Mouse (Mus musculus): ENCODE results near the gene Atcay. TPM values are rescaled to one million over a fixed set of nuclear protein-coding genes. Genes with fewer than 3 reads are reported as not detected.
A peak's percentile ranks its signal among the peaks of the same experiment; 100 is the strongest.

The Atcay gene
- polyA plus RNA-seq, 1 experiment from 2014 or later, result not detected

DNA sequence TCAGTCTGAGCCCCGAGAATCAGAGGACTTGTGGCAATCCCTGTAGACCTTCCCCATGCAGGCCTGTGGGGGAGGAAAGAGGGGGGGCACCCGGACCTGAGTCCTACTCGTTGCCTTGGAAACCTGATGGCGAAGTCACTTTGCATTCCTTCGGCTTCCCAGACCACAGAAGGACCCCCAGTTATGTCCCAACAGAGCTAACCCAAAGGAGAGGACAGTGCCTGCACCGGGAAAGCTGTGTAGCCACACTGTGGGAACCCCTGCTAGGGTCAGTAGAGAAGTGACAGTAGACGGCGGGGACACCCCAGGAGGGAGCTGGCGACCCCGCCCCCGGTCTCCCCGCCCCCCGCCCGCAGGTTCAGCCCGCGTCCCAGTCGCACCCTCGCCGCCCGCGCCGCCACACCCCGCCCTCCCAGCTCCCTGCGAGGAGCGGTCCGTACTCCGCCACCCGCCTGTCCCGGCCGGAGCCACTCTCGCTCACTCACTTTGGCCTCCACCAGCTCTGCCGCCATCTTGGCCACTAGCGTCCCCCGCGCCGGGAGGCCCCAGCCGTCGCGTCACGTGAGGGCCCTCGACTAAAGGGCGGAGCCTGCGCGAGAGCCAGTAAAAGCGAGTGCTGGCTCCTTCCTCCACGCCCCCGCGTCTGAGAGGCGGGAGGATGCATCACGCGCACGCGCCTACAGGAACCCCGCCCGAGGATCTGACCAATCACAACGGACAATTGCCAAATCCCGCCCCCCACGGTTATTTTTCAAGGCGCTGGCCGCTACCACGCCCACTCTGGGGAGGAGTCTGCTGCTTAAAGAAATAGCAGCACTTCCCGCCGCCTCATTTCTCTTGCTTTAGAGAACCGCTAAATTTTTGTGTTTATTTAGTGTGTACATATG is 63.2 kb downstream of the Atcay start, which contains the start of gene Pias4:
Gene Pias4 (minus strand): TSS at position 724 of the 887 bp plus-strand sequence.
- WGBS, result under 1% methylated on average over 64 of the region's 64 CpGs
- Histone ChIP-seq H3K4me2 (peak within 1 kb of the TSS; percentile 93), H3K27me3 (replicated peaks; ENCODE audit: control insufficient read depth, insufficient read depth, low read length) (no peaks in the 10 kb centered on the region), H3K4me1 (replicated peaks; ENCODE audit: control insufficient read depth, insufficient read depth, low read length) (peaks cover 19% of the 10 kb centered on the region), H3K9ac (ENCODE audit: low read depth, low read length) (peak within 1 kb of the TSS; percentile 87), H3K4me3 (ENCODE audit: low read depth, low read length) (peak within 1 kb of the TSS; percentile 92), H3K27ac (ENCODE audit: low read depth, low read length) (peak within 1 kb of the TSS; percentile 96), H3K9me3 (ENCODE audit: control insufficient read depth, low read length) (no peaks in the 10 kb centered on the region), H3K36me3 (ENCODE audit: control insufficient read depth, insufficient read depth, low read length) (peaks cover 13% of the 10 kb centered on the region)
- ATAC-seq (replicated peaks; ENCODE audit: low FRiP score) (peak; percentile 88), DNase-seq (ENCODE audit: low spot score) (peak; percentile 99)

DNA sequence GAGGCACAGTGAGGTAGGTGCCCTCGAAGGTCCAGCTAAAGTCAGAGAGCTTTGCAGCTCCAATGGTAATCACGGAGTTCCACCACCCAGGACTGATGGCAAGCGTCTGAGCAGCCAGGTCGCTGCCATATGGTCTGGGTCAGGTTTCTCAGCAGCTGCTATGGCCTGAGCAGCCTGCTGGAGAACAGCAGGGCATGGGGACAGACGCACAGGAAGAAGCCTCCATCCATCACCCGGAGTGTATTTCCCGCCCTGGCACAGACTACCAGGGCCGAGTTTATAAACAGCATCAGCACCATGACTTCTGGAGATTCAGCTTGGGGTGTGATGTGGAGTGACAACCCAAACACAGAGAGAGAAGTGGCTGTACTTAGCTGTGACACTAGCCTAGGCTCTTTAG is 65.5 kb downstream of the Atcay start:
- 76% methylated on average over 8 of the region's 8 CpGs for WGBS
- Histone ChIP-seq H3K9ac (ENCODE audit: low read depth, low read length) (0 out of 2 replicates have a peak overlapping the region, but pooled peaks have one; percentile 30), H3K9me3 (ENCODE audit: control insufficient read depth, low read length) (no peaks in the 10 kb centered on the region), H3K27me3 (replicated peaks; ENCODE audit: control insufficient read depth, insufficient read depth, low read length) (no peaks in the 10 kb centered on the region), H3K27ac (ENCODE audit: low read depth, low read length) (no peak overlapping the region), H3K36me3 (ENCODE audit: control insufficient read depth, insufficient read depth, low read length) (peaks cover 25% of the 10 kb centered on the region), H3K4me2 (no peak overlapping the region), H3K4me3 (ENCODE audit: low read depth, low read length) (no peak overlapping the region), H3K4me1 (replicated peaks; ENCODE audit: control insufficient read depth, insufficient read depth, low read length) (peaks cover 26% of the 10 kb centered on the region)
- ATAC-seq (replicated peaks; ENCODE audit: low FRiP score), result no peak
- no peak for DNase-seq (ENCODE audit: low spot score)

DNA sequence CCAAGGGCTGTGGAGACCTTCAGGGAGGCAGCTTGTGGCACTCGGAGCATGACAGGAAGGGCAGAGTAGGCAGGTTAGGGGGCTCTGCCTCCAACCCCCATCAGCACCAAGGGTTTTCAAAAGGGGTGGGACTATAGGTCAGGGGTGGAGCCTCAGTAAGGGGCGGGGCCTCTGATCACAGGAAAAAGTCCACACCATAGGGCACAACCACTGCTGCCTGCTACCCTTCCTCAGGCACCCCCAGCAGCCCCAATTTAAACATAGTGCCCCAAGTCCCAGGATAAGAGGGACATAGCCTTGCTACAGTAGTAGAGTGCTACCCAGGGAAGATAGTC is 68.3 kb downstream of the Atcay start:
- peaks cover 18% of the 10 kb centered on the region for H3K4me1 ChIP-seq (replicated peaks; ENCODE audit: control insufficient read depth, insufficient read depth, low read length)

DNA sequence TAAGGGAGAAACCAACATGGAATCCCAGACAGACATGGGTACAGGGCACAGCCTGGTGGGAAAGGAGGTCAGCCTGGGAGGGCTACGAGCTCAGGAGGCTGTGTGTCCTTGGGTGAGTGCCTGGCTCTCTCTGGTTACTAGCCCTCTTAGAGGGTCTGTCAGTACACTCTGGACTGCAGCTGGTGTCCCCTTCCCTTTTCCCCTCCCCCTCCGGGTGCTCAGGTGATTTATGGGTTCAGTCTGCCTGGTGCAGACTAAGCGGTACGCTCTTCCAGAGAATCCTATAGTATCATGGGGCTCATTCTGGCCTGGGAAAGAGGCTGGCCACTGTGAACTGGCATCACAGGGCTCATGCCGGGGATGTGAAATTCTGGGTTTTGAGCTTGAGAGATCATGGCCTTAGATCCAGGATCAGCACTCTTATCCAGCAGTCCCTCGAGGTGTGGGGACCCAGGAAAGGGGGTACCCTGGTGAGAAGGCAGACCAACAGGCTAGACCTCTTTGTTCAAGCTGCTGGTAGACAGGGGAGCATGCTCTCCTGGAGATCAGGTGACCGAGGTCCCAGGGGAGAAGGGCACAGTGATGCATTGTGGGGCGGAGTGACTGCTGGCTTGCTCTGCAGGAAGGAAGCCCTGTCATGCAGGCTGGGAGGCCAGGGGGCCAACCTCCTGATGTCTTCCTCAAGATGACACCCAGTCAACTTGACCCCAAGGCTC is 68.9 kb downstream of the Atcay start:
- peaks cover 46% of the 10 kb centered on the region for H3K36me3 ChIP-seq (ENCODE audit: control insufficient read depth, insufficient read depth, low read length)
- H3K4me3 ChIP-seq (ENCODE audit: low read depth, low read length), result no peak overlapping the region
- H3K4me2 ChIP-seq, result peak overlapping the region; percentile 32; the same call in 1 of the 2 replicates
- no peak overlapping the region for H3K27ac ChIP-seq (ENCODE audit: low read depth, low read length)
- H3K9ac ChIP-seq (ENCODE audit: low read depth, low read length), result no peak overlapping the region
- 0 out of 2 replicates have a peak, but pooled peaks have one; percentile 5 for ATAC-seq (replicated peaks; ENCODE audit: low FRiP score)
- no peaks in the 10 kb centered on the region for H3K9me3 ChIP-seq (ENCODE audit: control insufficient read depth, low read length)
- H3K27me3 ChIP-seq (replicated peaks; ENCODE audit: control insufficient read depth, insufficient read depth, low read length), result no peaks in the 10 kb centered on the region
- H3K4me1 ChIP-seq (replicated peaks; ENCODE audit: control insufficient read depth, insufficient read depth, low read length), result peaks cover 15% of the 10 kb centered on the region
- no peak for DNase-seq (ENCODE audit: low spot score)
- WGBS, result 79% methylated on average over 8 of the region's 8 CpGs

More for the DNA sequence above, 68.3 kb downstream of the Atcay start:
- Histone ChIP-seq H3K27me3 (replicated peaks; ENCODE audit: control insufficient read depth, insufficient read depth, low read length) (no peaks in the 10 kb centered on the region), H3K4me2 (peak overlapping the region; percentile 32; the same call in 1 of the 2 replicates), H3K36me3 (ENCODE audit: control insufficient read depth, insufficient read depth, low read length) (peaks cover 41% of the 10 kb centered on the region), H3K9ac (ENCODE audit: low read depth, low read length) (no peak overlapping the region), H3K9me3 (ENCODE audit: control insufficient read depth, low read length) (no peaks in the 10 kb centered on the region), H3K4me3 (ENCODE audit: low read depth, low read length) (no peak overlapping the region), H3K27ac (ENCODE audit: low read depth, low read length) (no peak overlapping the region)
- WGBS, result 31% methylated on average over 2 of the region's 2 CpGs
- 0 out of 2 replicates have a peak, but pooled peaks have one; percentile 30 for ATAC-seq (replicated peaks; ENCODE audit: low FRiP score)
- DNase-seq (ENCODE audit: low spot score), result no peak

DNA sequence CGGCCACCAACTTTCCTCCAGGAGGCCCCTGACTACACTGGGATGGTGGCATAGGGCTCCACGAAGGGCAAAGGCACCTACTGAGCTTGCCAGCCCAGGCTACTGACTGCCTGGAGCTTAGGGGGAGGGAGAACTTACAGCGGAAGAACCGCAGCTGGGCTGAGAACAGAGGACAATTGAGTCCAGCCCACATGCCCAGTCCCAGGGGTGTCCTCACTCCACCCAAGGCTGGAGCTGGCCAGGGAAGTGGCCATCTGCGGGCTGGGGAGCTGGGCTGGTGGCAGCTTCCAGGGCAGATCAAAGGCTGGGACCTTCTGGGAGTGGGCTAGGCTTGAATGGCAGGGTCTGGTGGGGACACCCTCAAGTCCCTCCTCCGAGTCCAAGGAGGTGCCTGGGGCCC is 75.9 kb downstream of the Atcay start:
- H3K27ac ChIP-seq (ENCODE audit: low read depth, low read length), result no peak overlapping the region

More for the DNA sequence above, 75.9 kb downstream of the Atcay start:
- DNase-seq (ENCODE audit: low spot score) (no peak), ATAC-seq (replicated peaks; ENCODE audit: low FRiP score) (no peak)
- Histone ChIP-seq H3K9me3 (ENCODE audit: control insufficient read depth, low read length) (no peaks in the 10 kb centered on the region), H3K27me3 (replicated peaks; ENCODE audit: control insufficient read depth, insufficient read depth, low read length) (no peaks in the 10 kb centered on the region), H3K9ac (ENCODE audit: low read depth, low read length) (no peak overlapping the region), H3K36me3 (ENCODE audit: control insufficient read depth, insufficient read depth, low read length) (peaks cover 61% of the 10 kb centered on the region), H3K4me1 (replicated peaks; ENCODE audit: control insufficient read depth, insufficient read depth, low read length) (peaks cover 13% of the 10 kb centered on the region), H3K4me3 (ENCODE audit: low read depth, low read length) (no peak overlapping the region), H3K4me2 (no peak overlapping the region)
- 87% methylated on average over 6 of the region's 6 CpGs for WGBS

Small RNAs within 50 kb of the gene (microRNA-seq; reads per million reads assigned to microRNA genes)
- gene Mir3057 (ENCODE audit: borderline number of aligned reads), result 15.1 reads per million, percentile 27 among the genes with 10 or more reads in this experiment

Other genes starting within 250 kb of the Atcay start
- 1.8 and 2.1 TPM in 2 replicates for gene Gng7, start 215.9 kb downstream of the Atcay start, polyA plus RNA-seq (2014; fragmentation: Nextera tagmentation; extraction: Ambion mirVana)
- 0.45 TPM in 1 of 2 replicates, not detected in the other for gene Diras1, start 205.2 kb downstream of the Atcay start, polyA plus RNA-seq (2014; fragmentation: Nextera tagmentation; extraction: Ambion mirVana)
- 9.1 and 9.4 TPM in 2 replicates for gene Slc39a3, start 193.4 kb downstream of the Atcay start, polyA plus RNA-seq (2014; fragmentation: Nextera tagmentation; extraction: Ambion mirVana)
- gene Sgta, start 170.7 kb downstream of the Atcay start, polyA plus RNA-seq (2014; fragmentation: Nextera tagmentation; extraction: Ambion mirVana), result 147 and 153 TPM in 2 replicates
- 80.3 and 84.0 TPM in 2 replicates for gene Thop1, start 160.8 kb downstream of the Atcay start, polyA plus RNA-seq (2014; fragmentation: Nextera tagmentation; extraction: Ambion mirVana)
- gene Creb3l3, start 132.0 kb downstream of the Atcay start, polyA plus RNA-seq (2014; fragmentation: Nextera tagmentation; extraction: Ambion mirVana), result 17.3 and 17.6 TPM in 2 replicates
- 201 and 207 TPM in 2 replicates for gene Map2k2, start 124.9 kb downstream of the Atcay start, polyA plus RNA-seq (2014; fragmentation: Nextera tagmentation; extraction: Ambion mirVana)
- gene Zbtb7a, start 95.6 kb downstream of the Atcay start, polyA plus RNA-seq (2014; fragmentation: Nextera tagmentation; extraction: Ambion mirVana), result 31.6 and 34.2 TPM in 2 replicates
- gene Pias4, start 62.9 kb downstream of the Atcay start, polyA plus RNA-seq (2014; fragmentation: Nextera tagmentation; extraction: Ambion mirVana), result 41.2 and 50.9 TPM in 2 replicates
- gene Eef2, start 54.2 kb downstream of the Atcay start, polyA plus RNA-seq (2014; fragmentation: Nextera tagmentation; extraction: Ambion mirVana), result 626 and 647 TPM in 2 replicates
- gene Dapk3, start 47.8 kb downstream of the Atcay start, polyA plus RNA-seq (2014; fragmentation: Nextera tagmentation; extraction: Ambion mirVana), result 44.5 and 45.6 TPM in 2 replicates
- gene 4930442H23Rik, start 47.0 kb downstream of the Atcay start, polyA plus RNA-seq (2014; fragmentation: Nextera tagmentation; extraction: Ambion mirVana), result not detected in 2 replicates
- not detected in 2 replicates for gene Nmrk2, start 28.8 kb downstream of the Atcay start, polyA plus RNA-seq (2014; fragmentation: Nextera tagmentation; extraction: Ambion mirVana)
- 1.3 and 2.1 TPM in 2 replicates for gene Zfr2, start 2.3 kb upstream of the Atcay start, polyA plus RNA-seq (2014; fragmentation: Nextera tagmentation; extraction: Ambion mirVana)
- 2.1 TPM in 2 replicates for gene Matk, start 22.1 kb upstream of the Atcay start, polyA plus RNA-seq (2014; fragmentation: Nextera tagmentation; extraction: Ambion mirVana)
- 226 and 233 TPM in 2 replicates for gene Mrpl54, start 36.1 kb upstream of the Atcay start, polyA plus RNA-seq (2014; fragmentation: Nextera tagmentation; extraction: Ambion mirVana)
- 47.5 and 55.0 TPM in 2 replicates for gene Apba3, start 36.1 kb upstream of the Atcay start, polyA plus RNA-seq (2014; fragmentation: Nextera tagmentation; extraction: Ambion mirVana)
- 1.8 TPM in 2 replicates for gene Tjp3, start 60.7 kb upstream of the Atcay start, polyA plus RNA-seq (2014; fragmentation: Nextera tagmentation; extraction: Ambion mirVana)
- 40.0 and 42.5 TPM in 2 replicates for gene Pip5k1c, start 62.1 kb upstream of the Atcay start, polyA plus RNA-seq (2014; fragmentation: Nextera tagmentation; extraction: Ambion mirVana)
- gene Cactin, start 90.3 kb upstream of the Atcay start, polyA plus RNA-seq (2014; fragmentation: Nextera tagmentation; extraction: Ambion mirVana), result 49.9 and 51.9 TPM in 2 replicates
- gene Tbxa2r, start 97.9 kb upstream of the Atcay start, polyA plus RNA-seq (2014; fragmentation: Nextera tagmentation; extraction: Ambion mirVana), result 7.8 and 7.9 TPM in 2 replicates
- gene Gipc3, start 112.4 kb upstream of the Atcay start, polyA plus RNA-seq (2014; fragmentation: Nextera tagmentation; extraction: Ambion mirVana), result not detected in 2 replicates
- gene Hmg20b, start 119.6 kb upstream of the Atcay start, polyA plus RNA-seq (2014; fragmentation: Nextera tagmentation; extraction: Ambion mirVana), result 68.6 and 69.2 TPM in 2 replicates
- 11.2 TPM in 2 replicates for gene Mfsd12, start 126.7 kb upstream of the Atcay start, polyA plus RNA-seq (2014; fragmentation: Nextera tagmentation; extraction: Ambion mirVana)
- gene 4930404N11Rik, start 135.0 kb upstream of the Atcay start, polyA plus RNA-seq (2014; fragmentation: Nextera tagmentation; extraction: Ambion mirVana), result 0.64 and 0.68 TPM in 2 replicates
- 74.0 and 75.9 TPM in 2 replicates for gene Fzr1, start 147.7 kb upstream of the Atcay start, polyA plus RNA-seq (2014; fragmentation: Nextera tagmentation; extraction: Ambion mirVana)
- 97.4 and 99.3 TPM in 2 replicates for gene Dohh, start 153.6 kb upstream of the Atcay start, polyA plus RNA-seq (2014; fragmentation: Nextera tagmentation; extraction: Ambion mirVana)
- gene Gm48551, start 153.6 kb upstream of the Atcay start, polyA plus RNA-seq (2014; fragmentation: Nextera tagmentation; extraction: Ambion mirVana), result 1.3 and 1.9 TPM in 2 replicates
- 0.62 and 0.67 TPM in 2 replicates for gene Gm48552, start 158.2 kb upstream of the Atcay start, polyA plus RNA-seq (2014; fragmentation: Nextera tagmentation; extraction: Ambion mirVana)
- 3.8 and 4.5 TPM in 2 replicates for gene Smim24, start 162.2 kb upstream of the Atcay start, polyA plus RNA-seq (2014; fragmentation: Nextera tagmentation; extraction: Ambion mirVana)
- gene Nfic, start 224.8 kb upstream of the Atcay start, polyA plus RNA-seq (2014; fragmentation: Nextera tagmentation; extraction: Ambion mirVana), result 15.4 and 21.4 TPM in 2 replicates

All from liver, embryonic 11.5 days (tissue).